Mouse (Mus musculus): ENCODE measurements around the gene Gpha2. TPM values are rescaled to one million over a fixed set of nuclear protein-coding genes. Genes with fewer than 3 reads are reported as not detected.
A peak's percentile ranks its signal among the peaks of the same experiment; 100 is the strongest.

Gene Gpha2
- polyA plus RNA-seq, 1 experiment from 2014 or later: not detected

GRCm38 (mm10) chr19:6243226-6243625 is 17.0 kb downstream of the Gpha2 start:
- H3K4me3 ChIP-seq: peak overlapping the region; percentile 74; the same call in 1 of the 2 replicates
- H3K4me1 ChIP-seq: peaks cover 17% of the 10 kb centered on the region
- ATAC-seq (ENCODE audit: borderline replicate concordance, extremely low read depth, low FRiP score, low TSS enrichment): no peak
- H3K27ac ChIP-seq: no peak overlapping the region
- H3K36me3 ChIP-seq: peaks cover 38% of the 10 kb centered on the region
- 63% methylated on average over 5 of the region's 5 CpGs for WGBS
- H3K4me2 ChIP-seq: peak overlapping the region; percentile 89
- H3K9me3 ChIP-seq: no peaks in the 10 kb centered on the region
- H3K9ac ChIP-seq: no peak overlapping the region
- no peaks in the 10 kb centered on the region for H3K27me3 ChIP-seq

GRCm38 (mm10) chr19:6245806-6246205 is 19.6 kb downstream of the Gpha2 start:
- H3K9me3 ChIP-seq: no peaks in the 10 kb centered on the region
- no peak overlapping the region for H3K4me2 ChIP-seq
- peaks cover 14% of the 10 kb centered on the region for H3K4me1 ChIP-seq
- no peak overlapping the region for H3K27ac ChIP-seq
- H3K36me3 ChIP-seq: peaks cover 47% of the 10 kb centered on the region
- ATAC-seq (ENCODE audit: borderline replicate concordance, extremely low read depth, low FRiP score, low TSS enrichment): no peak
- no peak overlapping the region for H3K4me3 ChIP-seq
- H3K9ac ChIP-seq: no peak overlapping the region
- no peaks in the 10 kb centered on the region for H3K27me3 ChIP-seq
- 38% methylated on average over 1 of the region's 1 CpGs for WGBS

- Histone ChIP-seq H3K9ac (no peak overlapping the region), H3K4me3 (no peak overlapping the region), H3K36me3 (peaks cover 64% of the 10 kb centered on the region), H3K4me2 (no peak overlapping the region), H3K27me3 (no peaks in the 10 kb centered on the region), H3K4me1 (peaks cover 5% of the 10 kb centered on the region), H3K27ac (no peak overlapping the region), H3K9me3 (no peaks in the 10 kb centered on the region)
- WGBS: 91% methylated on average over 29 of the region's 29 CpGs
- no peak for ATAC-seq (ENCODE audit: borderline replicate concordance, extremely low read depth, low FRiP score, low TSS enrichment)
Measured at GRCm38 (mm10) chr19:6247526-6248300, 21.5 kb downstream of the Gpha2 start.

DNA sequence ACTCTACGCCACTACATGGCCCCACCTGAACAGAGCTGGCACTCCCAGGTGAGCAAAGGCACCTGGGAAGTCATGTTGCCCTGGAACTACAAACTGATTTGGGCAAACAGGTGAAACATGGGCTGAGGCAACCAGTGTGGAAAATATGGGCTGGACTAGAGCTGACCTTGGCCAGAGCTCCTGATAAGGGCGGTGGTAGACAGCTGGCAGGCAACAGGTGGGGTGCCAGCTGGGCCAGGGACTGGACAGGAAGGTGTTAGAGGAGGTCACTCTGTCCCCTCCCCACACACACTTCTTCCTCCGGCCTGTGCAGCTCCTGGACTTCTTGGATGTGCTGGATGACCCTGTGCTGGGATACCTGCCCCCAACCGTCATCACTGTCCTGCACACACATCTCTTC is 26.8 kb downstream of the Gpha2 start:
- no peak overlapping the region for H3K4me2 ChIP-seq
- no peaks in the 10 kb centered on the region for H3K9me3 ChIP-seq
- peaks cover 74% of the 10 kb centered on the region for H3K36me3 ChIP-seq
- no peak for ATAC-seq (ENCODE audit: borderline replicate concordance, extremely low read depth, low FRiP score, low TSS enrichment)
- H3K4me3 ChIP-seq: no peak overlapping the region
- no peak overlapping the region for H3K9ac ChIP-seq
- no peak overlapping the region for H3K27ac ChIP-seq
- 80% methylated on average over 4 of the region's 4 CpGs for WGBS
- H3K27me3 ChIP-seq: no peaks in the 10 kb centered on the region
- no peaks in the 10 kb centered on the region for H3K4me1 ChIP-seq

DNA sequence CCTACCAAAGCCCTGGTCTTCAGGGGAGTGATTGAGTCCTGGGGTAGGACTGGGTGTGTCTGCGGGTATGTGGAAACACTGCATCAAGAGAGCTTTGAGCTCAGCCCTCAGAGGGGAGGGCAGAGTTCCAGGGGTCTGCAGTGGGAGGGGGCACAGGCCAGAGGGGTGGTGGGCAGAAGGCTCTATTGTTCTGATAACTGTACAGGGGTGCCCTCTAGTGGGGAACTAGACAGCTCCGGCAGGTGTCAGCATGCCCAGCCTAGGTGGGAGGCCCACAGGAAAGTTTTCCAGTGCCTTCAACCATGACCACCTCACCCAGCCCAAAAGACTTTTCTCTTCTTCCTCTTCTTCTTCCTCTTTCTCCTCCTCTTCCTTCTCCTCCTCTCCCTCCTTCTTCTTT is 34.2 kb downstream of the Gpha2 start:
- ATAC-seq (ENCODE audit: borderline replicate concordance, extremely low read depth, low FRiP score, low TSS enrichment): no peak

DNA sequence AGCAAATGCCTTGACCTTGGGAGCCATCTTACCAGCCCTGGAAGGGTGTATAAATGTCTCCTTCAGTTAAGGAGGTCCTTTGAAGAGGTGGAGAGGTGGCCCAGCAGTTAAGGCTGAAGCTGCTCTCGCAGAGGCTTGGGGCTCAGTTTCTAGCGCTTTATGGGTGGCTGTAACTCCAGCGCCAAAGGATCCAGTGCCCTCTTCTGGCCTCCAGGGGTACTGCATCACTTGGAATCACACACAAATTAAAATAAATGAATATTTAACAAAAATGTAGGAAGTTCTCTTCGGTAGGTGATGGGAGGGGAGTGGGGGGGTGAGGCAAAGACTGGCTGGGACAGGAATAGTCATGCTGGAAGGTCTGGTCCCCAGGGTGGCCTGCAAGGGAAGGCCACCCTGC is 34.8 kb downstream of the Gpha2 start:
- H3K9me3 ChIP-seq: no peaks in the 10 kb centered on the region
- peaks cover 52% of the 10 kb centered on the region for H3K36me3 ChIP-seq
- no peak overlapping the region for H3K4me2 ChIP-seq
- ATAC-seq (ENCODE audit: borderline replicate concordance, extremely low read depth, low FRiP score, low TSS enrichment): no peak
- no peaks in the 10 kb centered on the region for H3K27me3 ChIP-seq
- WGBS: 70% methylated on average over 4 of the region's 4 CpGs
- H3K9ac ChIP-seq: no peak overlapping the region
- no peak overlapping the region for H3K4me3 ChIP-seq
- no peak overlapping the region for H3K27ac ChIP-seq
- H3K4me1 ChIP-seq: no peaks in the 10 kb centered on the region

More for the DNA sequence above, 34.2 kb downstream of the Gpha2 start:
- Histone ChIP-seq H3K9me3 (no peaks in the 10 kb centered on the region), H3K4me1 (no peaks in the 10 kb centered on the region), H3K27me3 (no peaks in the 10 kb centered on the region), H3K4me2 (no peak overlapping the region), H3K9ac (no peak overlapping the region), H3K4me3 (no peak overlapping the region), H3K27ac (no peak overlapping the region), H3K36me3 (peaks cover 57% of the 10 kb centered on the region)
- 56% methylated on average over 2 of the region's 2 CpGs for WGBS

GRCm38 (mm10) chr19:6261379-6261778 is 35.2 kb downstream of the Gpha2 start:
- Histone ChIP-seq H3K27ac (no peak overlapping the region), H3K36me3 (peaks cover 49% of the 10 kb centered on the region)

DNA sequence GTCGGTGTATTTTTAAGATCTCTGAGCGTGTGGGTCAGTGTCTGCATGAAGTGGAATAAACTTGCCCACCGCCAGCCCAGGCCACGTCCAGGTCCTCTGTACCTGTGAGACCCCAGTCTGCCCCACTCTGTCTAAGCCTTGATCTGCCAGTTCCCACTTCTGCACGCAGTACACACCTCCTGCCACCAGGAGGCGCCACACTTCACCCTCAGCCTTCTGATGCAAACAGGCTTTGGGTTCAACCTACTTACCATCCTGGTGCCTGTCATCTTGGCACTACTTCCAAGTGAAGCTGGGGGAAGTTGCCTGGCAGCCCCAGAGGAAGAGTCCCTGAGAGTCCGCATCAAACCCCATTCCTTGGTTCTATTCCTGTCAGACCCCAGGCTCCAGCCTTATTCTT is 36.0 kb downstream of the Gpha2 start:
- H3K4me2 ChIP-seq: no peak overlapping the region
- no peak overlapping the region for H3K9ac ChIP-seq
- no peak for ATAC-seq (ENCODE audit: borderline replicate concordance, extremely low read depth, low FRiP score, low TSS enrichment)
- H3K36me3 ChIP-seq: peaks cover 42% of the 10 kb centered on the region
- H3K4me1 ChIP-seq: no peaks in the 10 kb centered on the region
- 63% methylated on average over 7 of the region's 7 CpGs for WGBS
- no peak overlapping the region for H3K27ac ChIP-seq
- H3K27me3 ChIP-seq: no peaks in the 10 kb centered on the region
- H3K4me3 ChIP-seq: no peak overlapping the region
- no peaks in the 10 kb centered on the region for H3K9me3 ChIP-seq

More at GRCm38 (mm10) chr19:6261379-6261778, 35.2 kb downstream of the Gpha2 start:
- no peak overlapping the region for H3K9ac ChIP-seq
- no peaks in the 10 kb centered on the region for H3K27me3 ChIP-seq
- no peaks in the 10 kb centered on the region for H3K9me3 ChIP-seq
- ATAC-seq (ENCODE audit: borderline replicate concordance, extremely low read depth, low FRiP score, low TSS enrichment): no peak
- H3K4me3 ChIP-seq: no peak overlapping the region
- 88% methylated on average over 14 of the region's 14 CpGs for WGBS
- H3K4me2 ChIP-seq: no peak overlapping the region
- H3K4me1 ChIP-seq: no peaks in the 10 kb centered on the region

- Histone ChIP-seq H3K9me3 (no peaks in the 10 kb centered on the region), H3K36me3 (peaks cover 36% of the 10 kb centered on the region), H3K4me3 (no peak overlapping the region), H3K4me2 (no peak overlapping the region), H3K27me3 (no peaks in the 10 kb centered on the region), H3K9ac (no peak overlapping the region), H3K27ac (no peak overlapping the region), H3K4me1 (no peaks in the 10 kb centered on the region)
- WGBS: 74% methylated on average over 8 of the region's 8 CpGs
- no peak for ATAC-seq (ENCODE audit: borderline replicate concordance, extremely low read depth, low FRiP score, low TSS enrichment)
Measured at GRCm38 (mm10) chr19:6262839-6263433, 36.8 kb downstream of the Gpha2 start.

GRCm38 (mm10) chr19:6264200-6264599 is 38.0 kb downstream of the Gpha2 start:
- no peaks in the 10 kb centered on the region for H3K27me3 ChIP-seq
- H3K9ac ChIP-seq: no peak overlapping the region
- no peak overlapping the region for H3K4me2 ChIP-seq
- H3K27ac ChIP-seq: no peak overlapping the region
- WGBS: 68% methylated on average over 9 of the region's 9 CpGs
- H3K4me1 ChIP-seq: peaks cover 3% of the 10 kb centered on the region; the same call in 1 of the 2 replicates
- H3K9me3 ChIP-seq: no peaks in the 10 kb centered on the region
- H3K4me3 ChIP-seq: no peak overlapping the region
- ATAC-seq (ENCODE audit: borderline replicate concordance, extremely low read depth, low FRiP score, low TSS enrichment): no peak
- peaks cover 26% of the 10 kb centered on the region for H3K36me3 ChIP-seq

DNA sequence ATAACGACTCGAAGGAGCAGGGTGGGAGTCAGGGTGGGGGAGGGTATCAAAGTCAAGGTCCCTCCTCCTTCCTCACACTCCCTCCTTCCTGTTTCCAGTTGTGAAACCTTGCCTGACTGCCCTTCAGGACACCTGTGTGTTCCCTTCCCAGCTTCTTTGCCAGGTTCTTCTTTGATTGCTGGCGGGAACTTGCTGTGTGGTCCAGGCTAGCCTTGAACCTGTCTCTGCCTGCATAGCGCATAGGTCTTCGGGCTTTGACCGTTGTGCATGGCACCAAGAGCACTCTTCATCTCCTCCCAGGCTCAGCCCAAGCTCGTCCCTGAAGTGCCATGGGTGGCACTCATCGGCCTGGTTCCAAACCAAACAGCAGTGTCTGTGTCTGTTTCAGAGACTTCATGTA is 38.8 kb downstream of the Gpha2 start:
- no peaks in the 10 kb centered on the region for H3K27me3 ChIP-seq
- no peak overlapping the region for H3K4me2 ChIP-seq
- WGBS: 80% methylated on average over 8 of the region's 8 CpGs
- no peak overlapping the region for H3K4me3 ChIP-seq
- no peaks in the 10 kb centered on the region for H3K9me3 ChIP-seq
- H3K9ac ChIP-seq: no peak overlapping the region
- H3K27ac ChIP-seq: no peak overlapping the region
- peaks cover 22% of the 10 kb centered on the region for H3K36me3 ChIP-seq
- ATAC-seq (ENCODE audit: borderline replicate concordance, extremely low read depth, low FRiP score, low TSS enrichment): no peak
- peaks cover 3% of the 10 kb centered on the region; the same call in 1 of the 2 replicates for H3K4me1 ChIP-seq

DNA sequence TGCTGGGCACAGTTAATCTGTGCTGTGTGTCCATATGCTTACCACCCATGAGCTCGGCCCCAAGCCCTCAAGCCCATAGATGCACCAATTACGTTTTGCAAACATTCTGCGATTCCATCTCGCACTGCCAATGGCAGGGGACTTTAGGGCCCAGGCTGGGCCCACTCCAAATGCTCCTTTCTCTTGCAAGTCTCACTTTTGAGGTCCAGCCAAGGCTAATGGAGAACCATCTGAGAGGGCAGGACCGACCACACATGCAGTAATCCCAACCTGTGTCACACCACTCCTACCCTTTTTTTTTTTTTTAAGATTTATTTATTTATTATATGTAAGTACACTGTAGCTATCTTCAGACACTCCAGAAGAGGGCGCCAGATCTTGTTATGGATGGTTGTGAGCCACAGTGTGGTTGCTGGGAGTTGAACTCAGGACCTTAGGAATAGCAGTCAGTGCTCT is 39.6 kb downstream of the Gpha2 start:
- no peak overlapping the region for H3K9ac ChIP-seq
- no peak overlapping the region for H3K4me3 ChIP-seq
- 69% methylated on average over 6 of the region's 6 CpGs for WGBS

More for the DNA sequence above, 39.6 kb downstream of the Gpha2 start:
- no peak for ATAC-seq (ENCODE audit: borderline replicate concordance, extremely low read depth, low FRiP score, low TSS enrichment)
- H3K27me3 ChIP-seq: no peaks in the 10 kb centered on the region
- peaks cover 3% of the 10 kb centered on the region; the same call in 1 of the 2 replicates for H3K4me1 ChIP-seq
- H3K4me2 ChIP-seq: no peak overlapping the region
- no peak overlapping the region for H3K27ac ChIP-seq
- no peaks in the 10 kb centered on the region for H3K9me3 ChIP-seq
- peaks cover 14% of the 10 kb centered on the region for H3K36me3 ChIP-seq

Measured in lung, embryonic 15.5 days (tissue).